Mouse (Mus musculus): ENCODE results near the gene Ypel2. TPM values are rescaled to one million over a fixed set of nuclear protein-coding genes. Genes with fewer than 3 reads are reported as not detected.

Ypel2 gene
- 1 to 10 TPM in 1 of 2 experiments, under 1 TPM in 1; 0.11 to 6.5 TPM for polyA plus RNA-seq (2012; fragmentation: generic; extraction: Trizol)

GRCm38 (mm10) chr11:86993041-86994037 lies at the start of gene Ypel2:
Gene Ypel2 (minus strand): TSS chr11:86993707.

Other genes with a start within 250 kb of the Ypel2 start
- 10 to 100 TPM in 1 of 2 experiments, 1 to 10 TPM in 1; 5.5 to 77.4 TPM for gene Cltc, start 236.1 kb downstream of the Ypel2 start, polyA plus RNA-seq (2012; fragmentation: generic; extraction: Trizol)
- 10 to 100 TPM in 1 of 2 experiments, under 1 TPM in 1; 0.73 to 13.8 TPM for gene Dhx40, start 186.0 kb downstream of the Ypel2 start, polyA plus RNA-seq (2012; fragmentation: generic; extraction: Trizol)
- gene Gdpd1, start 80.4 kb upstream of the Ypel2 start, polyA plus RNA-seq (2012; fragmentation: generic; extraction: Trizol): 1 to 10 TPM in 1 of 2 experiments, under 1 TPM in 1; 0.83 to 4.5 TPM
- gene Smg8, start 93.1 kb upstream of the Ypel2 start, polyA plus RNA-seq (2012; fragmentation: generic; extraction: Trizol): 10 to 100 TPM in 1 of 2 experiments, 1 to 10 TPM in 1; 6.8 to 13.0 TPM
- 10 to 100 TPM in 1 of 2 experiments, 1 to 10 TPM in 1; 2.9 to 13.0 TPM for gene Prr11, start 115.0 kb upstream of the Ypel2 start, polyA plus RNA-seq (2012; fragmentation: generic; extraction: Trizol)
- 10 to 100 TPM in 1 of 2 experiments, under 1 TPM in 1; 0.89 to 15.2 TPM for gene Ska2, start 115.5 kb upstream of the Ypel2 start, polyA plus RNA-seq (2012; fragmentation: generic; extraction: Trizol)
- 10 to 100 TPM in 1 of 2 experiments, 1 to 10 TPM in 1; 2.2 to 10.8 TPM for gene Trim37, start 133.4 kb upstream of the Ypel2 start, polyA plus RNA-seq (2012; fragmentation: generic; extraction: Trizol)